Mouse (Mus musculus) CD4-positive, CD25-positive, alpha-beta regulatory T cell, adult 2 months (primary cell): ENCODE data around the gene Jsrp1.
"Not testable (repeated sequence)": the region's sequence is repeated elsewhere in the genome, so short reads cannot be mapped to it uniquely, and the experiment has no call there.

Source experiments
- DNase-seq: peaks from one replicate; pipeline ENCODE4 v3.0.0-alpha.2; 2012; ENCODE audit warnings: low read depth, low spot score

Gene Jsrp1

DNA sequence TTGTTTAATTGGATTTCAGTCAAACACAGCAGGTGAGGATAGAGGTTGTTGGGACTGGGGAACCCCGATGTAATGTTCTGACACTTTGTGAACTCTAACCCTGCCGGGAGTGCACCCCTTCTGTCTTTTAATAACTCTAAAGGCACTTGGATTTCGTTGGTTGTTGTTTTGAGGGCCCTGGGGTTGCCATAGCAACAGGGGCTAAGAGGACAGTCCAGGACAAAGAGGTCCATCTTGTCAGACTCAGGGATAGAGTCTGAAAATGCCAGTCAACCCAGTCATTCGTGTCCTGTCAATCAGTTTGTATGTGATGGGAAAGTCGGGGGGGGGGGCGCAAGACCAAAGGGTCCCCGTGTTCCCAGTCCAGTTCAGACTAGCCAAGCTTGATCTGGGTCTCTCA is 19.5 kb upstream of the Jsrp1 start:
- no peak for DNase-seq

GRCm38 (mm10) chr10:80831136-80831535 is 17.8 kb upstream of the Jsrp1 start:
- DNase-seq = peak; percentile 52

DNA sequence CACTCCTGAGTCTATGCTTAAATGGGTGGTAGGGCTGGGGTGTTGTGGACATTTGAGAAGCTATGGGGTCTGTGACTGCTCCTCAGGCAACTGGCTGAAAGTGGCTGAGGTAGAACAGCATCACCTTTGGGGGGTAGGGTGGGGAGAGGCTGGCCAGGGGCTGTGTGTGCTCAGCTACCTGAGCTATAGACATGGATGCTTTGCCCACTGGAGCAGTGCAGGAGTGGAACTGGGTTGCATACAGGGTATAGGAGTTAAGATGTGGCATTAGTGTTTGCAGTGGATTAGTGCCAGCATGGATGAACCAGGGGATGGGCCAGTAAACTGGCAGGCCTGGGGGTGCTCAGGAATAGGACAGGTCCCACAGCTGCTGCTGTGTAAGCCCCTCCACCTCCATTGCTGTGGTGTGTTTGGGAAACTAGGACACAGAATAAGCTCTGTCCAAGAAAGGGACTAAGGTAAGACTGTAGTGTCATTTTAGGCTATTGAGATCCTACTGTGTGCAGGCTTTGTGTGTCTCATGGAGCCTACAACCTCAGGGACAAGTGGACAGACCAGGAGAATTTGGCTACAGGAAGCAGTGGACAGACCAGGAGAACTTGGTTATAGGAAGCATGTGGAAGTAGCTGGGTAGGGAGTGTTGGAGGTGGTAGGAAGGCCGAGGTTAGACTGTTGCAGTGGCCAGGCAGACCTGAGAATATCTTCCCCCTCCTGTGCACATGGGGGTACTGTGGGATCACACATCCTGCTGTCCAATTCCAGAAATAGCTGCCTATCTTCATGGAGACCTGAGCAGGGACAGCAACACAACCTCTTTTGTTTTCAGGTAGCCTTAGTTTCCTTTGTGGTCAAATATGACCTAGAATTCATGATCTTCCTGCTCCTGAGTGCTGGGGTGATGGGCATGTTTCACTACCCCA is 16.3 kb upstream of the Jsrp1 start:
- DNase-seq = no peak

DNA sequence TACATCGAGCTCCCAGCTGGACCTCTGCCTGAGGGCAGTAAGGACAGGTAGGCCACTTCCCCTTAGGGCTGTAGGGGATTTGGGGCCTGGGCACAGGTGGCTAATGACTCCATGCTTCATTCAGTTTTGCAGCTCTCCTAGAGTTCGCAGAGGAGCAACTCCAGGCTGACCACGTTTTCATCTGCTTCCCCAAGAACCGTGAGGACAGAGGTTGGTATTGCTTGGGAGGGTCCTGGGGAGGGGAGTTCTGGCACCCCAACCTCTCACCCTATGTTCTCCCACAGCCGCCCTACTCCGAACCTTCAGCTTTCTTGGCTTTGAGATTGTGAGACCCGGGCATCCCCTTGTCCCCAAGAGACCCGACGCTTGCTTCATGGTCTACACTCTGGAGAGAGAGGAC is 15.3 kb upstream of the Jsrp1 start:
- DNase-seq = not testable (repeated sequence)

GRCm38 (mm10) chr10:80827870-80828420 is 14.6 kb upstream of the Jsrp1 start:
- DNase-seq = no peak

GRCm38 (mm10) chr10:80827063-80827869 is 14.0 kb upstream of the Jsrp1 start:
- no peak for DNase-seq

- peak; percentile 99 for DNase-seq
Measured at GRCm38 (mm10) chr10:80826151-80827062, 13.1 kb upstream of the Jsrp1 start, which contains the start of gene Oaz1. Gene Oaz1, plus strand, starts transcription at chr10:80826656.

DNA sequence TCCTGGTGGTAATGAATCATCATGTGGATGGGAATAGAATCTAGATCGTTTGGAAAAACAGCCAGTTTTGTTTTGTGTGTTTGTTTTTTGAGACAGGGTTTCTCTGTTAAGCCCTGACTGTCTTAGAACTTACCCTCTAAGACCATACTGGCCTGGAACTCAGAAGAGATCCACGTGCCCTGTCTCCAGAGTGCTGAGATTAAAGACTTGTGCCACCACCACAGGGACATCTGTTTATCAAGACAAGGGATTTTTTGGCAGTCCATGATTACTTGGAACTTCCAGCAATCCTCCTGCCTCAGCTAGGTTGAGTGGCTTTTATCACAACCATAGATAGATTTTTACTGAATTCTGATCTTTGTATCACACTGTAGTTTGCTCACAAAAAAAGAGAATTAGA is 11.5 kb upstream of the Jsrp1 start:
- no peak for DNase-seq

- DNase-seq = peak; percentile 47
Measured at GRCm38 (mm10) chr10:80823847-80824643, 10.7 kb upstream of the Jsrp1 start.

- no peak for DNase-seq
Measured at GRCm38 (mm10) chr10:80823316-80823715, 10.0 kb upstream of the Jsrp1 start.

DNA sequence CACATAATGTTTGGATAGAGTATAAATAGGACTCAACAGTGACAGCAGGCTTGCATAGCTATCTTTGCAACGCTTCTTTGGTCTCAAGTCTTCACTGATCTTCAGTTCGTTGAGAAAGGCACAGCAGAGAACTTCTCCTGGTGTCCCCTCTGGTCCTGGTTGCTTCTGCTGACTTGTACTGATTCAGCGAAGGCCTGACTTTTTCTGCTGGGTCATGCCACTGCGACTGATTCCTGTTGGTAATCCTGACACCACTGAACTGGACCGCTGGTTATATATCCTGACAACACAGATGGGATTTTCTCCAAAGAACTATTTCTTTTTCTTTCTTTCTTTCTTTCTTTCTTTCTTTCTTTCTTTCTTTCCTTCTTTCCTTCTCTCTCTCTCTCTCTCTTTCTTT is 9.2 kb upstream of the Jsrp1 start:
- DNase-seq = no peak

- DNase-seq = peak; percentile 65
Measured at GRCm38 (mm10) chr10:80821991-80822390, 8.7 kb upstream of the Jsrp1 start.

GRCm38 (mm10) chr10:80819406-80819805 is 6.1 kb upstream of the Jsrp1 start:
- DNase-seq = no peak

DNA sequence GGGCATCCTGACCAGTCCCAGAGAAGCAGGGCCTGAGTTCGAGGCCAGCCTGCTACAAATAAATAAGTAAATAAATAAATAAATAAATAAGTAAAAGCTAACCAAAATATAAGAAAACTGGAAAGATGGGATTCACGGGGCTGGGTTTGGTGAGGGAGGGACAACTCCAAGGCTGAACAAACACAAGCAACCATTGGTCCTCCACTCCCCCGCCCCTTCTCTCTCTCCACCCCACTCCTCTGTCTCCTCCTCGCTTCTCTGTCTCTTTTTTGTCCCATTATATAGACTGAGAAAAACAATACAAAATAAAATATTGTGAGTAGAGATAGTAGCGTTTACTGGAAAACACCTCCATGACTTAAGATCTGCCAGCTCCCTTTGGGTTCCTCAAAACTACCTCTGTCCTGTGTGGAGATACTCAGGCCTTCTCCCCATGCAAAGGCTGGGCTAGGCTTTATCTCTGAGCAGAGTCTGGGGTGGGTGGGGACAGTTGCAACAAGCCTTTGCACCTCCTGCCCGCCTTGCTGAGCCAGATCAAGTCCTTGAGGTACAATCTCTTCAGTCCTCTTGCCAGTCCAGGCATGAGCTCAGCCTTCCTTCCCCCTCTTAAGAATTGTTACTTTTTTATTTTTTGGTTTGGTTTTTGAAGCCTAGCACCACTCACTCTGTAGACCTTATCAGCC is 5.4 kb upstream of the Jsrp1 start:
- DNase-seq = no peak

DNA sequence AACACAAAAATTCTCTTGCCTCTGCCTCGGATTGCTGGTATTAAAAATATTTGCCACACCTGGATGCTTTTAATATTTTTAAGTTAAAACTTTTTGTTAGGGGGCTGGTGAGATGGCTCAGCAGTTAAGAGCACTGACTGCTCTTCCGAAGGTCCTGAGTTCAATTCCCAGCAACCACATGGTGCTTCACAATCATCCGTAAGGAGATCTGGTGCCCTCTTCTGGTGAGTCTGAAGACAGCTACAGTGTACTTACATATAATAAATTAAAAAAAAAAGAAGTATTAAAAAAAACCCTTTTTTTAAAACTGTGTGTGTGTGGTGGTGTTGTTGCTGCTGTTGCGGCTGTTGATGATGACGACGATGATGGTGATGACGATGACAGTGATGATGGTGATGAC is 4.7 kb upstream of the Jsrp1 start:
- DNase-seq = peak; percentile 61

- DNase-seq = no peak
Measured at GRCm38 (mm10) chr10:80817164-80817563, 3.9 kb upstream of the Jsrp1 start.

- DNase-seq = not testable (repeated sequence)
Measured at GRCm38 (mm10) chr10:80816303-80816702, 3.0 kb upstream of the Jsrp1 start.

DNA sequence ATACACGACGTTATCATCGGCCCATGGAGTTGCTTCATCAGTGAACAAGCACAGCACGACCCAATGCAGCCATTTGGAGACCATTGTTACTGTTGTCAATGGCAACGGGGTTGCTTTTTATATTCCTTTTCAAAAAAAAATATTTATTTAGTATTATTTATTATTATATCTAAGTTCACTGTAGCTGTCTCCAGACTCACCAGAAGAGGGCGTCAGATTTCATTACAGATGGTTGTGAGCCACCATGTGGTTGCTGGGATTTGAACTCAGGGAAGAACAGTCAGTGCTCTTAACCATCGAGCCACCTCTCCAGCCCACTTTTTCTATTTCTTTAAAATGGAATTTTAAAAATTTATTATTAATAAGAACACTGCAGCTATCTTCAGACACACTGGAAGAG is 1.5 kb upstream of the Jsrp1 start:
- DNase-seq = no peak

DNA sequence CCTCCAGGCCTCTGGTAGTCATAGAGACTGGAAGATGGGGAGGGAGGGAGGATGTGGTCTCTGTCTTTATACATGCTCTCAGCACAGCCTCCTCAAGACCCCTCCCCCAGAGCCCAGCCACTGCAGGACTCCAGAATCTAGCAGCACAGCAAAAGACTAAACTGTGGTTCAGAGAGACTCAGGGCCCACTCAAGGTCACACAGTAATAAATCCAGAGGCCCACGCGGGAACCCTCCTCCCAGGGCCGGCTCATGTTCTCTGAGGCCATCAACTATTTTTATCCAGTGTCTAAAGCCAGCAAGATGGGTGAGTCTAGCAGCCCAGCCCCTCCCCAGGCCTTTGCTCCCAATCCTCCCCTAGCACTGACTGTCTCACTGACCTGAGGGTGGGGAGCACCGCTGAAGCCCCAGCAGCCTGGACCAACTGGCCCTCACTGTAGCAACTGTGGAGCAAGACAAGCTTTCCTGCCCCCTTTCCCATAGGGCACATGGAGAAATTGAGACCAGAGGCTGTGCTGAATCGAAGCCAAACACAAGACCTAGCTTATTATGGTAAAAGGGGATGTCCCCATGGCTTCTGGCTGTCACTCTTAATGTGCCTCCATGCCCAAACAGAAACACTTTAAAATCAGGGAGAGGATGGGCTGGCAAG is 782 bp downstream of the Jsrp1 start:
- DNase-seq = no peak
